Mouse (Mus musculus): Measurements from ENCODE around the gene Cd3eap.

DNA sequence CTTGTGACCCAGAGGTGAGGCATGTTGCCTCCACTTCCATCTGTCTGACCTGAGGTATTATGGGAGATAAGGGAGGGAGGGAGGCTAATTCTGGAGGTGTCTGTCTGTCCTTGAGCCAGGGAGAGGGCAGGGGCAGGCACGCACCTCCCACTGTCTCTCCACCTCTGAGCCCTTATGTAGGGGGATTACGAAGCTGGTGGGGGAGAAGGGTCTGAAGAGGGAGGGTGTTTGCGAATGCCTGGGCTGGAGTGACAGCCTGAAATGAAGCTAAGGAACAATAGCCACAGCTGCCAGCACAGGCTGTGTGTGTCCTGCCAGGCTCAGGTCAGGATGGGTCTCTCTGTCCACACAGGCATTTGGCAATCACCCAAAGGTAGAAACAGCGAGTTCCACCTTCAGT lies 3.0 kb upstream of the Cd3eap start:
- TF ChIP-seq POLR2A (IDR thresholded peaks at IDR 0.05; ENCODE audit: extremely low read depth, insufficient read depth, low read length) = no peak
- no peak for TF ChIP-seq CTCF (IDR thresholded peaks at IDR 0.05; ENCODE audit: extremely low read depth, insufficient read depth, low read length)
